Mouse (Mus musculus): ENCODE measurements at regions not wholly inside any gene's neighbourhood (a gene's known extent, or its start where the extent isn't known, plus 50 kb on each side); places are given as distances from the start of the nearest gene placed in this dataset.
"Not testable (repeated sequence)": the region's sequence is repeated elsewhere in the genome, so short reads cannot be mapped to it uniquely, and the experiment has no call there.

GRCm38 (mm10) chr10:69005199-69005872 is 145.9 kb upstream of the Rhobtb1 start:
- Histone ChIP-seq H3K9me3 (ENCODE audit: control insufficient read depth, low read length) (peaks cover 36% of the 10 kb centered on the region), H3K4me1 (ENCODE audit: control insufficient read depth) (no peaks in the 10 kb centered on the region), H3K36me3 (ENCODE audit: control insufficient read depth) (no peaks in the 10 kb centered on the region), H3K27me3 (ENCODE audit: control insufficient read depth) (no peaks in the 10 kb centered on the region), H3K4me3 (replicated peaks) (no peak overlapping the region)
- TF ChIP-seq TAL1 (IDR thresholded peaks at IDR 0.05; ENCODE audit: low read length) (no peak), GATA1 (IDR thresholded peaks at IDR 0.05; ENCODE audit: low read length) (no peak)

DNA sequence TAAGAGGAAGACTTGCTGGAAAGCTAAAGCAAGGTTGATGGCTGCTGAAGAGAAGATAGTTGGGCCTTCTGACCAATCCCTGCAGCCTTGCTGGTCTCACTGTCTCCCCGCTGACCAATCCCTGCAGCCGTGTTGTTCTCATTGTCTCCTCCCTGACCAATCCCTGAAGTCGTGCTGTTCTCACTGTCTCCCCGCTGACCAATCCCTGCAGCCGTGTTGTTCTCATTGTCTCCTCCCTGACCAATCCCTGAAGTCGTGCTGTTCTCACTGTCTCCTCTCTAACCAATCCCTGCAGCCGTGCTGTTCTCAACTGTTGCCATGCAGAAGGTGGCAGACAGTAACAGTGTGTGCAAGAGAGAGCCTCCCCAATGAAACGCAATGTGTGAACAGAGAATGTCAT is 142.6 kb upstream of the Rhobtb1 start:
- H3K4me1 ChIP-seq (ENCODE audit: control insufficient read depth); H3K4me3 ChIP-seq (replicated peaks); H3K36me3 ChIP-seq (ENCODE audit: control insufficient read depth); H3K27me3 ChIP-seq (ENCODE audit: control insufficient read depth): not testable (repeated sequence)
- H3K9me3 ChIP-seq (ENCODE audit: control insufficient read depth, low read length) = peaks cover 22% of the 10 kb centered on the region

DNA sequence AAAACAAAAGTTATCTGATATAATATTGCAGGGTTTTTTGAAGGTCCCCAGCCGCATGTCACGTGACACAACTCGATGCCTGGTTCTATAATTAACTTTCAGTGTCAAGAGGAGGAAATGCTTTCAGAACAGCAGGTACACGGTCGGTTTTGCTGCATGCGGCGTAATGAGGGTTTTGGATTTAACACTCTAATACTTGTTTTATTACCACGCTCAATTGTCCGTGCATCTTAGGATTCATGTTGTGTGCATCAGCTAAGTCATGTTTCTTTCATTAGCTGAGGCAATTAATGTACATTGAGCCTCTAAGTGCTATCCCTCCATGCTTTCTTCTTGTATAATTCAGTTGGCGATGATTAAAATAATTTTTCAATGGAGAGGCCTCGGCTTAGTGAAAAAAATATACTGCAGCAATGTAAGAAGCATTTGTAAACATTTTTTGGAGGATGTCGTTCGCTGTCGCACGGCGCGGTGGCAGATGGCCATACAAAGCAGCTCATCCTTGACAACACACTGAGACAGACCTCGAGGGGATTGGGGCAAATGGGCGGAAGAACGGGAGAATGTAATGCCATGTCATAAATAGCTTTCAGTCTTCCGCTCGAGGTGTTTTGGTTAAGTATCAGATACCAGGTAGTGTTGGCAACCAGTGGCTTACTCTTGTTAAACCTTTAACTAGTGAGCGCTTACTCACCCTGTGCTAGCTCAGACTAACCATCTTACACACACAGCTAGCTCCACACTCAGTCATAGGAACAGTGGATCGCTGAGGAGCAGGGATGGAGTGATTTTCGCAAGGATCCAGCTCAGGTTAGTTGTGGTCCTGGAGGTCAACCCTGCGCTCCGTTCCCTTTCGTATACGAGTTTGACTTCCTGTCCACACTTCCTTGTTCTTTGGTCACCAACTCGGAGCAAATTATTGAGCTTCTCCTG is 130.2 kb upstream of the Rhobtb1 start:
- Histone ChIP-seq H3K27me3 (ENCODE audit: control insufficient read depth) (no peaks in the 10 kb centered on the region), H3K4me3 (replicated peaks) (no peak overlapping the region), H3K9me3 (ENCODE audit: control insufficient read depth, low read length) (peaks cover 10% of the 10 kb centered on the region), H3K36me3 (ENCODE audit: control insufficient read depth) (no peaks in the 10 kb centered on the region), H3K4me1 (ENCODE audit: control insufficient read depth) (no peaks in the 10 kb centered on the region)
- TF ChIP-seq GATA1 (IDR thresholded peaks at IDR 0.05; ENCODE audit: low read length) (no peak), TAL1 (IDR thresholded peaks at IDR 0.05; ENCODE audit: low read length) (no peak)

DNA sequence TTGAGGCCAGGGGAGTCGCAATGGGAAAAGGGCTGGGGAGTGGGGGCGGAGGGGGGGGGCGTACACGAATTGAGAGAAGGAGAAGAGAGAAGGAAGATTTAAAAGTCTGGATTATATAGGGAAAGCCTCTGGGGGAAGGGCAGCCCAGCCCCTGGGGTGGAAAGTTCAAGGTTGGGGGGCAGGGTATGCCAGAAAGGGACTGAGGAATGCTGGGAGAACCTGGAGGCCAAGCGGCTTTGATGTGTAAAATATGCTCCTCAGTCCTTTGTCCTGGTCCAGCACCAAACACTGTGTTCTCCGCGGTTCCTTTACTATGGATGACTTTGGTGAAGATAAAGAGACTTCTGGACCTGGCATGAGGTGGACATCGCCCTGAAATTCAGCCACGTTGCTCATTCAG is 117.8 kb upstream of the Rhobtb1 start:
- H3K9me3 ChIP-seq (ENCODE audit: control insufficient read depth, low read length) = peaks cover 10% of the 10 kb centered on the region
- H3K4me1 ChIP-seq (ENCODE audit: control insufficient read depth) = no peaks in the 10 kb centered on the region
- TF ChIP-seq GATA1 (IDR thresholded peaks at IDR 0.05; ENCODE audit: low read length) (no peak), TAL1 (IDR thresholded peaks at IDR 0.05; ENCODE audit: low read length) (no peak)
- no peaks in the 10 kb centered on the region for H3K36me3 ChIP-seq (ENCODE audit: control insufficient read depth)
- no peak overlapping the region for H3K4me3 ChIP-seq (replicated peaks)
- no peaks in the 10 kb centered on the region for H3K27me3 ChIP-seq (ENCODE audit: control insufficient read depth)

- Histone ChIP-seq H3K4me3 (replicated peaks) (no peak overlapping the region), H3K9me3 (ENCODE audit: control insufficient read depth, low read length) (peaks cover 13% of the 10 kb centered on the region), H3K27me3 (ENCODE audit: control insufficient read depth) (no peaks in the 10 kb centered on the region), H3K4me1 (ENCODE audit: control insufficient read depth) (no peaks in the 10 kb centered on the region), H3K36me3 (ENCODE audit: control insufficient read depth) (no peaks in the 10 kb centered on the region)
- no peak for TF ChIP-seq GATA1 (IDR thresholded peaks at IDR 0.05; ENCODE audit: low read length)
- TF ChIP-seq TAL1 (IDR thresholded peaks at IDR 0.05; ENCODE audit: low read length) = no peak
Observed at GRCm38 (mm10) chr10:69034390-69035120, 116.7 kb upstream of the Rhobtb1 start.

DNA sequence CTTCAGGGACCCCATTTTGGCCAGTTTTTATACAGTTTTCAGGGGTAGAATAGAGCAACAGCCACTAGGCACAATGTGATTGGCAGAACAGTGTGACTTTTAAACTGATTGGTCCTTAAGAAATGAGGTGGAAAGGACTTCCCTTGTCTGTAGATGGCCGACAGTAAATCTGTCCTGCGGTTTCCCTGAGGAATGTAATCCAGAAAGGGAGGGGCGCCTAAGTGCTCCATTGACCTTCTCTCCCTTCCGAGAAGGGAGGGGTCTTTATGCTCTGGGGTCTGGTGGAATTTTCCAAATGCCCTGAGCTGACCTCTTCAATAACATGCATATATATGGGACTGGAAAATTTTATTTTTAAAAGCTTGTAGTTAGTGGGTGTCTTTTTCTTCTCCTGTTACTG is 115.7 kb upstream of the Rhobtb1 start:
- peaks cover 13% of the 10 kb centered on the region for H3K9me3 ChIP-seq (ENCODE audit: control insufficient read depth, low read length)
- not testable (repeated sequence) for H3K27me3 ChIP-seq (ENCODE audit: control insufficient read depth); H3K36me3 ChIP-seq (ENCODE audit: control insufficient read depth); H3K4me3 ChIP-seq (replicated peaks); H3K4me1 ChIP-seq (ENCODE audit: control insufficient read depth)

GRCm38 (mm10) chr10:69036096-69036495 is 115.1 kb upstream of the Rhobtb1 start:
- TF ChIP-seq TAL1 (IDR thresholded peaks at IDR 0.05; ENCODE audit: low read length) (no peak), GATA1 (IDR thresholded peaks at IDR 0.05; ENCODE audit: low read length) (no peak)
- no peaks in the 10 kb centered on the region for H3K27me3 ChIP-seq (ENCODE audit: control insufficient read depth)
- H3K4me1 ChIP-seq (ENCODE audit: control insufficient read depth) = no peaks in the 10 kb centered on the region
- no peak overlapping the region for H3K4me3 ChIP-seq (replicated peaks)
- H3K36me3 ChIP-seq (ENCODE audit: control insufficient read depth) = no peaks in the 10 kb centered on the region
- peaks cover 14% of the 10 kb centered on the region for H3K9me3 ChIP-seq (ENCODE audit: control insufficient read depth, low read length)

DNA sequence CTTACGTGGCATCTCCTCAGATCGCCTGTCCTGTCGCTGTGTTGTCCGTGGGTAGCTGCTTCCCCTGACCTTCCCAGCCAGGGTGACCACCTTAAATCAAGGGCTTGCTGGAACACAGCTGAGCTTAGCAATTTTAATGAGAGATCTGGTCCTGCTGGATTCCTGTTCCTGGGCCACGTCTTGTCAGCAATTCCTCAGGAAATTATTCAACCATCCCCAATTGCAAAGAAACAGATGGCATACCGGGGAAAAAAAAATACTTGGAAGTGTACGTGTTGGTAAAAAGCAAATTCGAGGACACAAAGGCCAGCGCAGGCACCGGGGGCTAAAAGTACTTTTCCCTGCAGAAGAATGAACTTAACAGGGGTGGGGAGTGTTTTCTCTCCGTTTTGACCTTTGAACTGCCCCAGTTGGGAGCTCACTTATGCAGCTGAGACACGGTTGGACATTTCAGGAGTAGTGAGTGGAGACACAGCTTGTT is 107.0 kb upstream of the Rhobtb1 start:
- Histone ChIP-seq H3K9me3 (ENCODE audit: control insufficient read depth, low read length) (peaks cover 24% of the 10 kb centered on the region), H3K4me1 (ENCODE audit: control insufficient read depth) (no peaks in the 10 kb centered on the region), H3K27me3 (ENCODE audit: control insufficient read depth) (no peaks in the 10 kb centered on the region), H3K4me3 (replicated peaks) (no peak overlapping the region), H3K36me3 (ENCODE audit: control insufficient read depth) (no peaks in the 10 kb centered on the region)
- TF ChIP-seq GATA1 (IDR thresholded peaks at IDR 0.05; ENCODE audit: low read length) = no peak
- TF ChIP-seq TAL1 (IDR thresholded peaks at IDR 0.05; ENCODE audit: low read length) = no peak

- Histone ChIP-seq H3K4me3 (replicated peaks) (no peak overlapping the region), H3K4me1 (ENCODE audit: control insufficient read depth) (no peaks in the 10 kb centered on the region), H3K9me3 (ENCODE audit: control insufficient read depth, low read length) (peaks cover 26% of the 10 kb centered on the region), H3K27me3 (ENCODE audit: control insufficient read depth) (no peaks in the 10 kb centered on the region), H3K36me3 (ENCODE audit: control insufficient read depth) (no peaks in the 10 kb centered on the region)
- no peak for TF ChIP-seq GATA1 (IDR thresholded peaks at IDR 0.05; ENCODE audit: low read length)
- no peak for TF ChIP-seq TAL1 (IDR thresholded peaks at IDR 0.05; ENCODE audit: low read length)
Observed at GRCm38 (mm10) chr10:69045275-69045674, 106.0 kb upstream of the Rhobtb1 start.

Data from erythroblast, embryonic 14.5 days (primary cell).